Mouse (Mus musculus) limb, embryonic 12.5 days (tissue): ENCODE results near the gene Ctnna3. TPM values are rescaled to one million over a fixed set of nuclear protein-coding genes. Genes with fewer than 3 reads are reported as not detected.

Source experiments
- ATAC-seq: fragments of 200-750 bp; cut with Nextera tagmentation; 2 replicates; pipeline ENCODE4 v1.8.0; 2017; ENCODE audit warnings: low read depth, moderate TSS enrichment; ENCODE audit not compliant: insufficient number of reproducible peaks, insufficient read depth, low FRiP score, low TSS enrichment
- H3K27ac ChIP-seq: fragments of 300-500 bp; sonication (generic); 2 replicates; pipeline ENCODE4 v1.5.1; 2016; ENCODE audit warnings: mild to moderate bottlenecking, moderate library complexity
- H3K27me3 ChIP-seq: fragments of 300-500 bp; sonication (generic); 2 replicates; pipeline ENCODE4 v1.6.1; 2016; ENCODE audit warnings: mild to moderate bottlenecking, moderate library complexity
- H3K36me3 ChIP-seq: fragments of 300-500 bp; sonication (generic); 2 replicates; pipeline ENCODE4 v1.6.1; 2016; ENCODE audit warnings: mild to moderate bottlenecking, moderate library complexity
- H3K4me1 ChIP-seq: fragments of 300-500 bp; sonication (generic); replicated peaks from 2 replicates; pipeline ENCODE4 v1.6.1; 2016
- H3K4me2 ChIP-seq: fragments of 300-500 bp; sonication (generic); 2 replicates; pipeline ENCODE4 v1.6.1; 2016; ENCODE audit warnings: mild to moderate bottlenecking, moderate library complexity
- H3K4me3 ChIP-seq: fragments of 300-500 bp; sonication (generic); replicated peaks from 2 replicates; pipeline ENCODE4 v1.5.1; 2016; ENCODE audit warnings: mild to moderate bottlenecking
- H3K9ac ChIP-seq: fragments of 300-500 bp; sonication (generic); replicated peaks from 2 replicates; pipeline ENCODE4 v1.6.1; 2016; ENCODE audit warnings: mild to moderate bottlenecking, moderate library complexity
- H3K9me3 ChIP-seq: fragments of 300-500 bp; sonication (generic); 2 replicates; pipeline ENCODE4 v1.6.1; 2016; ENCODE audit warnings: mild to moderate bottlenecking, moderate library complexity
- WGBS: fragments of 180-500 bp; shearing (Covaris S2); methylation state at CpG from one replicate; pipeline ENCODE4 v1.1.7; 2016; 5-methylcytosine and 5-hydroxymethylcytosine counted together
- polyA plus RNA-seq: library from polyadenylated mRNA; unstranded; fragments of >200 nt; fragmentation: Nextera tagmentation; extraction: Ambion mirVana; gene quantifications from 2 replicates; pipeline ENCODE4 v1.2.1, GENCODE M21; 2016

The Ctnna3 gene
- polyA plus RNA-seq, 1 experiment from 2014 or later = 0.24 TPM

- H3K4me2 ChIP-seq = no peak overlapping the region
- no peaks in the 10 kb centered on the region for H3K4me1 ChIP-seq
- H3K36me3 ChIP-seq = no peaks in the 10 kb centered on the region
- WGBS = 91% methylated on average over 6 of the region's 6 CpGs
- no peak overlapping the region for H3K9ac ChIP-seq
- H3K27ac ChIP-seq = no peak overlapping the region
- no peak overlapping the region for H3K4me3 ChIP-seq
- H3K27me3 ChIP-seq = no peaks in the 10 kb centered on the region
- H3K9me3 ChIP-seq = no peaks in the 10 kb centered on the region
- no peak for ATAC-seq
Observed at GRCm38 (mm10) chr10:64023340-64023739, 593.4 kb downstream of the Ctnna3 start.

GRCm38 (mm10) chr10:64030901-64031300 lies 601.0 kb downstream of the Ctnna3 start:
- Histone ChIP-seq H3K9me3 (no peaks in the 10 kb centered on the region), H3K4me3 (no peak overlapping the region), H3K9ac (no peak overlapping the region), H3K36me3 (no peaks in the 10 kb centered on the region), H3K4me1 (no peaks in the 10 kb centered on the region), H3K27me3 (no peaks in the 10 kb centered on the region), H3K27ac (no peak overlapping the region), H3K4me2 (no peak overlapping the region)
- ATAC-seq = no peak

- Histone ChIP-seq H3K27ac (no peak overlapping the region), H3K27me3 (no peaks in the 10 kb centered on the region), H3K9ac (no peak overlapping the region), H3K4me1 (no peaks in the 10 kb centered on the region; the same call in 1 of the 2 replicates), H3K9me3 (no peaks in the 10 kb centered on the region), H3K4me2 (no peak overlapping the region), H3K36me3 (no peaks in the 10 kb centered on the region), H3K4me3 (no peak overlapping the region)
- ATAC-seq = no peak
- WGBS = 65% methylated on average over 17 of the region's 17 CpGs
Observed at GRCm38 (mm10) chr10:64039760-64040535, 610.0 kb downstream of the Ctnna3 start.

GRCm38 (mm10) chr10:64041218-64041617 lies 611.3 kb downstream of the Ctnna3 start:
- ATAC-seq = no peak
- no peaks in the 10 kb centered on the region for H3K9me3 ChIP-seq
- no peak overlapping the region for H3K4me2 ChIP-seq
- no peak overlapping the region for H3K9ac ChIP-seq
- no peaks in the 10 kb centered on the region; the same call in 1 of the 2 replicates for H3K4me1 ChIP-seq
- H3K4me3 ChIP-seq = no peak overlapping the region
- H3K27ac ChIP-seq = no peak overlapping the region
- H3K27me3 ChIP-seq = no peaks in the 10 kb centered on the region
- 88% methylated on average over 7 of the region's 7 CpGs for WGBS
- H3K36me3 ChIP-seq = no peaks in the 10 kb centered on the region

- Histone ChIP-seq H3K4me3 (no peak overlapping the region), H3K36me3 (no peaks in the 10 kb centered on the region), H3K9me3 (no peaks in the 10 kb centered on the region), H3K27me3 (no peaks in the 10 kb centered on the region), H3K4me1 (no peaks in the 10 kb centered on the region; the same call in 1 of the 2 replicates), H3K27ac (no peak overlapping the region), H3K4me2 (no peak overlapping the region), H3K9ac (no peak overlapping the region)
- 87% methylated on average over 11 of the region's 11 CpGs for WGBS
- ATAC-seq = no peak
Observed at GRCm38 (mm10) chr10:64041892-64042291, 612.0 kb downstream of the Ctnna3 start.

GRCm38 (mm10) chr10:64049151-64049550 lies 619.3 kb downstream of the Ctnna3 start:
- WGBS = 85% methylated on average over 6 of the region's 6 CpGs
- no peaks in the 10 kb centered on the region for H3K9me3 ChIP-seq
- no peaks in the 10 kb centered on the region for H3K4me1 ChIP-seq
- no peak overlapping the region for H3K9ac ChIP-seq
- H3K36me3 ChIP-seq = no peaks in the 10 kb centered on the region
- H3K4me3 ChIP-seq = no peak overlapping the region
- H3K27me3 ChIP-seq = no peaks in the 10 kb centered on the region
- H3K4me2 ChIP-seq = no peak overlapping the region
- no peak for ATAC-seq
- H3K27ac ChIP-seq = no peak overlapping the region

- Histone ChIP-seq H3K4me3 (no peak overlapping the region), H3K27me3 (no peaks in the 10 kb centered on the region), H3K36me3 (no peaks in the 10 kb centered on the region), H3K4me2 (no peak overlapping the region), H3K9me3 (no peaks in the 10 kb centered on the region), H3K27ac (no peak overlapping the region), H3K9ac (no peak overlapping the region), H3K4me1 (no peaks in the 10 kb centered on the region)
- WGBS = 68% methylated on average over 6 of the region's 6 CpGs
- no peak for ATAC-seq
Observed at GRCm38 (mm10) chr10:64049946-64050345, 620.0 kb downstream of the Ctnna3 start.

- no peaks in the 10 kb centered on the region for H3K9me3 ChIP-seq
- 91% methylated on average over 9 of the region's 9 CpGs for WGBS
- no peak for ATAC-seq
- H3K27ac ChIP-seq = no peak overlapping the region
- no peaks in the 10 kb centered on the region for H3K4me1 ChIP-seq
- H3K4me3 ChIP-seq = no peak overlapping the region
- H3K27me3 ChIP-seq = no peaks in the 10 kb centered on the region
- H3K36me3 ChIP-seq = no peaks in the 10 kb centered on the region
- H3K9ac ChIP-seq = no peak overlapping the region
- no peak overlapping the region for H3K4me2 ChIP-seq
Observed at GRCm38 (mm10) chr10:64063704-64064103, 633.8 kb downstream of the Ctnna3 start.

- Histone ChIP-seq H3K36me3 (no peaks in the 10 kb centered on the region), H3K4me3 (no peak overlapping the region), H3K4me1 (no peaks in the 10 kb centered on the region), H3K4me2 (no peak overlapping the region), H3K27me3 (peaks cover 13% of the 10 kb centered on the region; the same call in 1 of the 2 replicates), H3K27ac (no peak overlapping the region), H3K9me3 (no peaks in the 10 kb centered on the region), H3K9ac (no peak overlapping the region)
- ATAC-seq = no peak
- 33% methylated on average over 5 of the region's 5 CpGs for WGBS
Observed at GRCm38 (mm10) chr10:64075944-64076343, 646.0 kb downstream of the Ctnna3 start.

- Histone ChIP-seq H3K9me3 (no peaks in the 10 kb centered on the region), H3K36me3 (no peaks in the 10 kb centered on the region), H3K4me3 (no peak overlapping the region), H3K27me3 (peaks cover 15% of the 10 kb centered on the region; the same call in 1 of the 2 replicates), H3K4me2 (no peak overlapping the region), H3K27ac (no peak overlapping the region), H3K4me1 (no peaks in the 10 kb centered on the region), H3K9ac (no peak overlapping the region)
- ATAC-seq = no peak
- WGBS = 63% methylated on average over 10 of the region's 10 CpGs
Observed at GRCm38 (mm10) chr10:64076410-64077052, 646.6 kb downstream of the Ctnna3 start.

GRCm38 (mm10) chr10:64082345-64082744 lies 652.4 kb downstream of the Ctnna3 start:
- no peak overlapping the region for H3K27ac ChIP-seq
- H3K27me3 ChIP-seq = peaks cover 39% of the 10 kb centered on the region
- no peak overlapping the region for H3K4me2 ChIP-seq
- no peak overlapping the region for H3K4me3 ChIP-seq
- ATAC-seq = no peak
- H3K9me3 ChIP-seq = no peaks in the 10 kb centered on the region
- 67% methylated on average over 3 of the region's 3 CpGs for WGBS
- H3K36me3 ChIP-seq = no peaks in the 10 kb centered on the region
- H3K4me1 ChIP-seq = peaks cover 10% of the 10 kb centered on the region
- H3K9ac ChIP-seq = no peak overlapping the region
